Mouse (Mus musculus) neural tube, embryonic 14.5 days (tissue): ENCODE results near the gene Slc1a6. TPM values are rescaled to one million over a fixed set of nuclear protein-coding genes. Genes with fewer than 3 reads are reported as not detected.
"Not testable (repeated sequence)": the region's sequence is repeated elsewhere in the genome, so short reads cannot be mapped to it uniquely, and the experiment has no call there.

Source experiments
- ATAC-seq: fragments of 200-750 bp; cut with Nextera tagmentation; 2 replicates; pipeline ENCODE4 v1.8.0; 2017; ENCODE audit warnings: low read depth, mild to moderate bottlenecking, moderate TSS enrichment, moderate library complexity
- H3K27ac ChIP-seq: fragments of 300-500 bp; sonication (generic); 2 replicates; pipeline ENCODE4 v1.5.1; 2014; ENCODE audit warnings: low read depth, mild to moderate bottlenecking, control low read depth, low read length, moderate library complexity, mixed read lengths
- H3K27me3 ChIP-seq: fragments of 300-500 bp; sonication (generic); 2 replicates; pipeline ENCODE4 v1.6.1; 2014; ENCODE audit warnings: low read length; ENCODE audit not compliant: control insufficient read depth, insufficient read depth
- H3K36me3 ChIP-seq: fragments of 300-500 bp; sonication (generic); 2 replicates; pipeline ENCODE4 v1.6.1; 2014; ENCODE audit warnings: low read length, mixed read lengths; ENCODE audit not compliant: control insufficient read depth, insufficient read depth
- H3K4me1 ChIP-seq: fragments of 300-500 bp; sonication (generic); 2 replicates; pipeline ENCODE4 v1.6.1; 2014; ENCODE audit warnings: low read length; ENCODE audit not compliant: control insufficient read depth, insufficient read depth
- H3K4me2 ChIP-seq: fragments of 300-500 bp; sonication (generic); 2 replicates; pipeline ENCODE4 v1.6.1; 2014; ENCODE audit warnings: mild to moderate bottlenecking, low read depth, low read length, control low read depth
- H3K4me3 ChIP-seq: fragments of 300-500 bp; sonication (generic); 2 replicates; pipeline ENCODE4 v1.5.1; 2014; ENCODE audit warnings: low read depth, low read length, control low read depth, mixed read lengths
- H3K9ac ChIP-seq: fragments of 300-500 bp; sonication (generic); replicated peaks from 2 replicates; pipeline ENCODE4 v1.6.1; 2014; ENCODE audit warnings: low read depth, mild to moderate bottlenecking, control low read depth, low read length, mixed read lengths
- H3K9me3 ChIP-seq: fragments of 300-500 bp; sonication (generic); 2 replicates; pipeline ENCODE4 v1.6.1; 2016; ENCODE audit warnings: low read length; ENCODE audit not compliant: control insufficient read depth
- whole genome bisulfite sequencing: fragments of 180-500 bp; shearing (Covaris S2); extraction: QIAGEN DNeasy Blood & Tissue Kit; methylation state at CpG from one replicate; pipeline ENCODE4 v1.1.7; 2014; 5-methylcytosine and 5-hydroxymethylcytosine counted together
- polyA plus RNA-seq: library from polyadenylated mRNA; unstranded; fragments of >200 nt; fragmentation: Nextera tagmentation; extraction: Ambion mirVana; gene quantifications from 2 replicates; pipeline ENCODE4 v1.2.1, GENCODE M21; 2014

Gene Slc1a6
- polyA plus RNA-seq, 1 experiment from 2014 or later, result 10.8 TPM

DNA sequence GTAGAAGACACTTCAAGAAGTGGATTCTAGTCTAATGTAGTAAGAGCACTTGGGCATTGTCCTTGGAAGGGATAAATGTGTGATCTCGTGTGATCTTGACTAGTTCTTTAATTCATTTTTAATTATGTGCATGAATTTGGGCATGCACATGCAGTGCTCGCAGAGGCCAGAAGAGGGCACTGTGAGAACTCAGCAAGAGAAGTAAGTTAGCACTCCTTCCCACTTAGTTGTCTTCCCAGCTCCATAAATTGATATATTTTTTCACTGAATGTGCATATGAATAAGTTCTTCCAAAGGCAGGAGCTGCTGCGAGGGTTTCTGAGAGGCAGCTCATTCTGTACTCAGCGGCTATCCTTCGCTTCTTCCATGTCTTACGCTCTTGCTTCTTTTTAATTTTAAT lies 24.3 kb upstream of the Slc1a6 start:
- H3K36me3 ChIP-seq, result no peaks in the 10 kb centered on the region
- no peaks in the 10 kb centered on the region for H3K9me3 ChIP-seq
- no peak for ATAC-seq
- no peak overlapping the region for H3K27ac ChIP-seq
- 34% methylated on average over 6 of the region's 6 CpGs for WGBS
- H3K27me3 ChIP-seq, result no peaks in the 10 kb centered on the region
- H3K9ac ChIP-seq, result no peak overlapping the region
- H3K4me3 ChIP-seq, result no peak overlapping the region
- H3K4me1 ChIP-seq, result peaks cover 6% of the 10 kb centered on the region; the same call in 1 of the 2 replicates
- H3K4me2 ChIP-seq, result no peak overlapping the region

- H3K36me3 ChIP-seq, result no peaks in the 10 kb centered on the region
- no peak overlapping the region for H3K4me3 ChIP-seq
- no peak overlapping the region for H3K9ac ChIP-seq
- 89% methylated on average over 1 of the region's 1 CpGs for WGBS
- no peaks in the 10 kb centered on the region for H3K27me3 ChIP-seq
- no peak overlapping the region for H3K27ac ChIP-seq
- H3K4me2 ChIP-seq, result no peak overlapping the region
- no peaks in the 10 kb centered on the region for H3K9me3 ChIP-seq
- ATAC-seq, result no peak
- H3K4me1 ChIP-seq, result no peaks in the 10 kb centered on the region
These were observed 14.7 kb upstream of the Slc1a6 start for GRCm38 (mm10) chr10:78765570-78765969.

GRCm38 (mm10) chr10:78775830-78776229 lies 4.5 kb upstream of the Slc1a6 start:
- Histone ChIP-seq H3K36me3 (no peaks in the 10 kb centered on the region), H3K4me1 (peaks cover 8% of the 10 kb centered on the region; the same call in 1 of the 2 replicates), H3K4me2 (no peak overlapping the region), H3K9ac (no peak overlapping the region), H3K27ac (no peak overlapping the region), H3K9me3 (no peaks in the 10 kb centered on the region), H3K27me3 (no peaks in the 10 kb centered on the region), H3K4me3 (no peak overlapping the region)
- no peak for ATAC-seq
- 35% methylated on average over 4 of the region's 4 CpGs for WGBS

- peak overlapping the region; percentile 98 for H3K4me2 ChIP-seq
- WGBS, result 56% methylated on average over 9 of the region's 9 CpGs
- H3K27ac ChIP-seq, result no peak overlapping the region
- no peaks in the 10 kb centered on the region for H3K36me3 ChIP-seq
- no peaks in the 10 kb centered on the region for H3K9me3 ChIP-seq
- no peaks in the 10 kb centered on the region for H3K27me3 ChIP-seq
- H3K9ac ChIP-seq, result peak overlapping the region; percentile 84
- peaks cover 8% of the 10 kb centered on the region; the same call in 1 of the 2 replicates for H3K4me1 ChIP-seq
- H3K4me3 ChIP-seq, result peak overlapping the region; percentile 59
- ATAC-seq, result peak; percentile 16
These were observed 769 bp upstream of the Slc1a6 start for GRCm38 (mm10) chr10:78779527-78779926.

DNA sequence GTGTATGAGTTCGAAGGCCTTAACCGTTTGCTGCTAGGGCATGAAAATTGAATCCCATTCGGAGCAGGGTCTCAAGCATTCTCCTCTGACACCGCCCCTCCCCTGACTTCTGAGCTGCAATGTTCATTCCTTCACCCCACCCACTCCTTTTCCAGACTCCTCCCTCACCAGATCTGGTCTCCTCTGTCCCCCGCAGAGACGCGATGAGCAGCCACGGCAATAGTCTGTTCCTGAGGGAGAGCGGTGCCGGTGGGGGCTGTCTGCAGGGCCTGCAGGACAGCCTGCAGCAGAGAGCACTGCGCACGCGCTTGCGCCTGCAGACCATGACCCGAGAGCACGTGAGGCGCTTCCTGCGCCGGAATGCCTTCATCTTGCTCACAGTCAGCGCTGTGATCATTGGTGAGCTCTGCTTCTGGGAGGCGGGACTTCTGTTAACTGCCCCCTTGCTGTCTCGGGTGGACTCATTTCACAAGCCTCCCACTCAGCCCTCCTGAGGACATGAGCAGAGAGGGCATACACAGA lies 7.3 kb downstream of the Slc1a6 start:
- peak; percentile 98 for ATAC-seq
- H3K9ac ChIP-seq, result peak overlapping the region; percentile 71
- 0 out of 2 replicates have a peak, but pooled peaks cover 5% of the 10 kb centered on the region for H3K4me1 ChIP-seq
- H3K27ac ChIP-seq, result peak overlapping the region; percentile 89
- H3K4me2 ChIP-seq, result peak overlapping the region; percentile 58
- no peaks in the 10 kb centered on the region for H3K9me3 ChIP-seq
- no peaks in the 10 kb centered on the region for H3K36me3 ChIP-seq
- 5% methylated on average over 22 of the region's 22 CpGs for WGBS
- H3K27me3 ChIP-seq, result no peaks in the 10 kb centered on the region
- peak overlapping the region; percentile 48 for H3K4me3 ChIP-seq

DNA sequence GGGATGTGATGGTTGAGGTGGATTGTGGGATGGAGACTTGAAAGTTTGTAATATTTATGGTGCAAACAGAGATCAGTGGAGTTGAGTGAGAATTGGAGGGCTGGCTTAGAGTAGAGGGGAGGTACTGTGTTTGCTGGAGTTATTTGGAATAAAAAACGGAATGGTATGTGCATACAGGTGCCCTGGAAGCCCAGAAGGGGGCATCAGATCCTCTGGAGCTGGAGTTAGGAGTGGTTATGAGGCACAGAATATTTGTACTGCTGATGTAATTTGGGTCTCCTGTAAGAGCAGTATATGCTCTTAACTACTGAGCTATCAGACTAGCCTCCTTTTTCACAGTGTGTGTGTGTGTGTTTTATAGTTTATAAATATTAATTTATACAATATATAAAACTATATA lies 10.3 kb downstream of the Slc1a6 start:
- Histone ChIP-seq H3K4me3 (no peak overlapping the region), H3K27me3 (no peaks in the 10 kb centered on the region), H3K36me3 (no peaks in the 10 kb centered on the region), H3K9ac (no peak overlapping the region), H3K4me1 (0 out of 2 replicates have a peak, but pooled peaks cover 5% of the 10 kb centered on the region), H3K9me3 (no peaks in the 10 kb centered on the region), H3K4me2 (no peak overlapping the region), H3K27ac (no peak overlapping the region)
- no peak for ATAC-seq
- 39% methylated on average over 1 of the region's 1 CpGs for WGBS

DNA sequence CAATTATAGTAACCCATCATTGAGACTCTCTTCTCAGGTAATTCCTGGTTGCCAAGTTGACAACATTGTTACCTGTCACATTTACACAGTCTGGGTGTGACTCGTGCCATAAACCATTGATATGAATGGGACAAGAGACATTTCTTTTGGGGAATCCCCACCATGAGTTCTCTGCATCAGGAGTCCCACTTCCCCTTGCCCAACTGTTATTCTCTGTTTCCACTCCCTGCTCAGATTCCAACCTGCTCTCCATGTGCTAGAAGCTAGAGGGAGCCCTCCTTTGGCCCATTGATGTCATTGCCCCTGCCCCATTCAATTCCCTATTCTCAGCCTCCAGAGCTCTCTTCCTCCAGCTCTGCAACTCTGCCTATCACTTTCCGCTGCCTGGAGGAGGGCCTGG lies 21.2 kb downstream of the Slc1a6 start:
- no peaks in the 10 kb centered on the region for H3K36me3 ChIP-seq
- WGBS, result 77% methylated on average over 2 of the region's 2 CpGs
- no peak overlapping the region for H3K4me2 ChIP-seq

GRCm38 (mm10) chr10:78812358-78813060 lies 32.2 kb downstream of the Slc1a6 start:
- H3K27me3 ChIP-seq, result no peaks in the 10 kb centered on the region
- no peak overlapping the region for H3K4me3 ChIP-seq
- H3K4me2 ChIP-seq, result no peak overlapping the region
- H3K9ac ChIP-seq, result no peak overlapping the region
- WGBS, result 35% methylated on average over 6 of the region's 6 CpGs
- no peaks in the 10 kb centered on the region for H3K36me3 ChIP-seq
- peak; percentile 96 for ATAC-seq
- H3K9me3 ChIP-seq, result no peaks in the 10 kb centered on the region
- no peak overlapping the region; the same call in 1 of the 2 replicates for H3K27ac ChIP-seq
- H3K4me1 ChIP-seq, result no peaks in the 10 kb centered on the region

More for the DNA sequence above, 21.2 kb downstream of the Slc1a6 start:
- Histone ChIP-seq H3K4me3 (no peak overlapping the region), H3K9me3 (no peaks in the 10 kb centered on the region), H3K27ac (no peak overlapping the region), H3K4me1 (no peaks in the 10 kb centered on the region), H3K9ac (no peak overlapping the region), H3K27me3 (no peaks in the 10 kb centered on the region)
- no peak for ATAC-seq

GRCm38 (mm10) chr10:78840456-78840855 lies 60.2 kb downstream of the Slc1a6 start:
- H3K27ac ChIP-seq, H3K9me3 ChIP-seq, ATAC-seq, H3K36me3 ChIP-seq, H3K4me3 ChIP-seq, H3K4me2 ChIP-seq, H3K4me1 ChIP-seq, H3K27me3 ChIP-seq, H3K9ac ChIP-seq: not testable (repeated sequence)
- 92% methylated on average over 12 of the region's 12 CpGs for WGBS
